Mouse (Mus musculus) lung, postnatal 0 days (tissue): ENCODE results near the gene Ncor1.

Experiments used
- CTCF ChIP-seq: IDR thresholded peaks from 2 replicates; pipeline ENCODE4 v1.5.1; 2016; ENCODE audit warnings: antibody characterized with exemption, mild to moderate bottlenecking
- EP300 ChIP-seq: IDR thresholded peaks from 2 replicates; pipeline ENCODE4 v1.6.1; 2016; ENCODE audit warnings: antibody characterized with exemption, mild to moderate bottlenecking, control low read depth

GRCm38 (mm10) chr11:62473516-62473915 lies 15.2 kb upstream of the Ncor1 start:
- TF ChIP-seq CTCF: no peak
- no peak for TF ChIP-seq EP300
